Mouse (Mus musculus) cerebellum, adult 2 months (tissue): ENCODE measurements around the gene Spata13. TPM values are rescaled to one million over a fixed set of nuclear protein-coding genes. Genes with fewer than 3 reads are reported as not detected.

Source experiments
- DNase-seq, 2 experiments: peaks; one replicate each; pipeline ENCODE4 v3.0.0; 2021
- H3K27ac ChIP-seq: fragments of 200-500 bp; 2 replicates; pipeline ENCODE4 v1.5.1; 2012; ENCODE audit warnings: low read length, control low read depth, inconsistent platforms; ENCODE audit not compliant: insufficient read depth
- H3K27me3 ChIP-seq: fragments of 200-500 bp; 2 replicates; pipeline ENCODE4 v1.6.1; 2012; ENCODE audit warnings: inconsistent platforms, mild to moderate bottlenecking, low read length, moderate library complexity; ENCODE audit not compliant: control insufficient read depth, insufficient read depth
- H3K4me1 ChIP-seq: fragments of 200-500 bp; 2 replicates; pipeline ENCODE4 v1.6.1; 2011; ENCODE audit warnings: low read length; ENCODE audit not compliant: control insufficient read depth, insufficient read depth
- H3K4me3 ChIP-seq: fragments of 200-500 bp; replicated peaks from 2 replicates; pipeline ENCODE3; 2011; ENCODE audit warnings: mild to moderate bottlenecking, low read depth, low read length, control low read depth; ENCODE audit not compliant: insufficient read depth
- CTCF ChIP-seq: fragments of 200-500 bp; IDR thresholded peaks from 2 replicates; pipeline ENCODE4 v1.5.1; 2011; ENCODE audit warnings: low read depth, mild to moderate bottlenecking, control low read depth, low read length, moderate library complexity, borderline replicate concordance; ENCODE audit not compliant: insufficient read depth
- POLR2A ChIP-seq: fragments of 200-500 bp; IDR thresholded peaks from 2 replicates; pipeline ENCODE4 v1.6.1; 2011; ENCODE audit warnings: low read length, control low read depth, borderline replicate concordance; ENCODE audit not compliant: insufficient read depth
- WGBS: fragments of 180-500 bp; shearing (Covaris S2); methylation state at CpG from one replicate; pipeline ENCODE4 v1.1.7; 2018; 5-methylcytosine and 5-hydroxymethylcytosine counted together
- polyA plus RNA-seq: library from polyadenylated mRNA; depleted of rRNA; stranded (reverse); fragments of >200 nt; gene quantifications from 2 replicates; pipeline ENCODE4 v1.2.3, GENCODE M21; 2012

Gene Spata13
- polyA plus RNA-seq, 1 experiment: 5.7 TPM

DNA sequence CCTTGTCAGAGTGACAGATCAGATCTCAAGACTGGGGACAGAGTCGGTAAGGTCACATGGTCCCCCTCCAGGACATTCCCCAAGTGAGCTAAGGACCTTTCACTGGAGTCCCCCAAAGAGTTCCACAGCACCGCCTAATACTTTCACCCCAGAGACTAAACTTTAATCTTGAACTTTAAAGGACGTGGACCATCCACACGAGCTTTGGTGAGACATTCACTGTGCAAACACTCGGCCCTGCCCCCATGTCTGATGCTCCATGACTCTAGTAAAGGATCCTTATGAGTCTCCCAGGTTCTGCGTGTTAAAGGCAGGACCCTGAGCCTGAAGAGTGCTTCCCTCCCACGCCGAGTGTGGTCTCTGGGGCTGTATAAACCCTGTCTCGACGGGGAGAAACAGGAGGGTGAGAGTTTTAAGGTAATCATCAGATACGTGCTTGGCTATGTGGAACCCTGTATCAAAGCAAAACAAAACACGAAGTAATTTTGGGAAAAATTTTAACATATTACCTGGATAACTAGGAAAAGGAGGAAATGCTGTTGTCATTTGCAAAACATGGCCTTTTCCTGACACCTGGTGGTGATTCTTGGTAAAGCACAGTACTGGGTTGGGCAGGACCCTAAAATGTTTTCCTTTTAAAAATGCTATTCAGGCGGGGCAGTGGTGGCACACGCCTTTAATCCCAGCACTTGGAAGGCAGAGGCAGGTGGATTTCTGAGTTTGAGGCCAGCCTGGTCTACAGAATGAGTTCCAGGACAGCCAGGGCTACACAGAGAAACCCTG lies 60.6 kb downstream of the Spata13 start:
- peaks cover 18% of the 10 kb centered on the region; the same call in 1 of the 2 replicates for H3K4me1 ChIP-seq
- TF ChIP-seq POLR2A: no peak
- TF ChIP-seq CTCF: peak; percentile 54; the same call in 1 of the 2 replicates
- 69% methylated on average over 14 of the region's 14 CpGs for WGBS
- no peak overlapping the region for H3K4me3 ChIP-seq
- DNase-seq: peak; percentile 58 to 74
- H3K27ac ChIP-seq: no peak overlapping the region
- no peaks in the 10 kb centered on the region for H3K27me3 ChIP-seq

DNA sequence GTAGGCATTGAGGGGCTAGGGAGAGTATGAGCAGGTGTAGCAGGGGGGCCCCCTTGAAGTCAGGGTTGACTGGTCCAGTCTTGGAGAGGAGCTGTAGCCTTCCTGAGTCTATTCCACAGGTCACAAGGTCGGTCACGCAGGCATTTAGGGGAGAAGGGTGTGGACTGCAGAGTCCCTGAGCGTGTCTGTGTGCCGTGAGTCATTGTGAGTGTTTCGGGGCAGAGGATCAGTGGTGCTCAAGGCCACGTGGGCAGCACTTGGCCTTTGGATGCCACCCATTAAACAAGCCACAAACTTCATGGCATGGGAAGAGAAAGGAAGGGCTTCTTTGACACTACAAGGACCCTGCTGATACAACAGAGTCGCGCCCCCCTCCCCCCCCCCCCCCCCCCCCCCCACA lies 63.5 kb downstream of the Spata13 start:
- TF ChIP-seq CTCF: no peak
- no peak for TF ChIP-seq POLR2A
- no peak for DNase-seq
- Histone ChIP-seq H3K4me1 (peaks cover 31% of the 10 kb centered on the region), H3K27me3 (no peaks in the 10 kb centered on the region), H3K27ac (no peak overlapping the region), H3K4me3 (no peak overlapping the region)
- 62% methylated on average over 8 of the region's 8 CpGs for WGBS

DNA sequence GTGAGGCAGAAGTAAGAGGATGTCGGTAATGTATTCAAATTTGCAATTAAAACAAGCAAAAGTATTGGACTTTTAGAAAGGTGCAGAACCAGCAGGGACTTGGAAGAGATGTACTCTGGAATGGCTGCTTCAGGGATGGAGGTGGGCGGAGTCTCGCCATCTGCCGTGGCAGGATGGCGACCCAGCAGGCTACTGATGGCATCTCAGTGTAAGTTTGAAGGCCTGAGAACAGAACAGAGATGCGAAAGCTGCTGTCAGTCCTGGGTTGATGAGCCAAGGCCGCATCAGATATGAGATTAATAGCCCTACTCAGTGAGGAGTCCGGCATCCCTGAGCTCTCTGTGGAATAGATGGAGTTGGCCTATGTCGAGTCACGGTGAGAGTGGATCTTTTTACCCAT lies 65.2 kb downstream of the Spata13 start:
- 9% methylated on average over 10 of the region's 10 CpGs for WGBS
- DNase-seq: peak; percentile 87 to 92
- H3K27ac ChIP-seq: peak overlapping the region; percentile 87

DNA sequence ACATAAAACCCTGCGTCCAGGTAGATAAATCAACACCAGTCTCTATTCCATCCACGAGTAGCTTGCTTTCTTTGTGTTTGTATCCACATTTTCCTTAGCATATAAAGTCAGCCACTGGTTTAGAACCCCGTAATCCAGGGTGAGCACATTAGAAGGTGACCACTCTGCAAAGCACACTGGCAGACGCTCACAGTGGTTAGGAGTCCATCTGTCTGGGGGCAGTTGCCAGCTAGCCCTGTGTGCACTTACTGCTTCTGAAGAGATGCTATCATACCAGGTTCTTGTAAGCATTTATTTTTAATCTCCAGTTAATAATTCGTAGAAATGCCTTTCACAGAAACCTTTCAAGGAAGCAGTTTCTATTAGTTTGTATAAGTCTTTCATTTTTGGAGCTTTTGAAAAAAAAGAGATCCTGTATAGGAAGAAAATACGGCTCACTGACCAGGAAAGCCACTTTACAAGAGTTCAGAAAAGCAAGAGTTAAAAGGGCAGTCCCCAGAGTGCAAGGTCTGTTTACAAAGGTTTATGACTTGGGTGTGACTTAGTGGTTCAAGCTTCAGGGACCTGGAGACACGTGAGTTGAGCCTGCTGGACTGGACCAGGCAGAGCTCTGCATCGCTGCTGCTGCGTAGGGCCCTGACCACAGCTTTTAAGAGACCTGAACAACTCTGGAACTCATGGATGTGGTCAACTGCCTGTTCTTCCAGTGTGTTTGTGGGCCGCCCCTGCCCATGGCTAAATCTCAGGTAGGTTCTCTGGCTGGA lies 68.8 kb downstream of the Spata13 start:
- peak; percentile 33 to 52 for DNase-seq
- TF ChIP-seq POLR2A (no peak), CTCF (no peak)
- peaks cover 59% of the 10 kb centered on the region for H3K4me1 ChIP-seq
- H3K4me3 ChIP-seq: no peak overlapping the region
- no peaks in the 10 kb centered on the region for H3K27me3 ChIP-seq
- WGBS: 65% methylated on average over 10 of the region's 10 CpGs
- H3K27ac ChIP-seq: 0 out of 2 replicates have a peak overlapping the region, but pooled peaks have one; percentile 13

More for the DNA sequence above, 65.2 kb downstream of the Spata13 start:
- TF ChIP-seq POLR2A (peak; percentile 37; the same call in 1 of the 2 replicates), CTCF (no peak)
- Histone ChIP-seq H3K27me3 (no peaks in the 10 kb centered on the region), H3K4me3 (no peak overlapping the region), H3K4me1 (peaks cover 43% of the 10 kb centered on the region)

DNA sequence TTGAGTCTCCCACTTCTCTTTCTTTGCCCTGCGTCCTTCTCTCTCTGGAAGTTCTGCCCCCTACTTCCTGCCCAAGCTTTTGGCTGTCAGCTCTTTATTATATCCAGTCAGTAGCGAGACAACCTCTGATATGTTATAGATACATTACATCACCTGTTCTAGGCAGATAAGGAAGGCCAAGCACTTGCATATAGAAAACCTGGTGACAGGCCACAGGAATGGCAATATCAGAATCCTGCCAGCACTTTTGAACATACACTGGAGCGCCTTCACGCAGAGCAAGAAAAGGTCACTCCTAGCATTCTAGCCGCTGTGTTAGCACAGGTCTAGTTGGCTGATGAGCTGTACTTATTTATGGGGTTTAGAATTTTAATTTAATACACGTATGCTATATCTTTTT lies 70.7 kb downstream of the Spata13 start:
- Histone ChIP-seq H3K27me3 (no peaks in the 10 kb centered on the region), H3K27ac (peak overlapping the region; percentile 71), H3K4me3 (no peak overlapping the region), H3K4me1 (peaks cover 45% of the 10 kb centered on the region)
- WGBS: 29% methylated on average over 6 of the region's 6 CpGs
- peak in 1 of 2 experiments; percentile 46 for DNase-seq
- TF ChIP-seq CTCF (no peak), POLR2A (no peak)

DNA sequence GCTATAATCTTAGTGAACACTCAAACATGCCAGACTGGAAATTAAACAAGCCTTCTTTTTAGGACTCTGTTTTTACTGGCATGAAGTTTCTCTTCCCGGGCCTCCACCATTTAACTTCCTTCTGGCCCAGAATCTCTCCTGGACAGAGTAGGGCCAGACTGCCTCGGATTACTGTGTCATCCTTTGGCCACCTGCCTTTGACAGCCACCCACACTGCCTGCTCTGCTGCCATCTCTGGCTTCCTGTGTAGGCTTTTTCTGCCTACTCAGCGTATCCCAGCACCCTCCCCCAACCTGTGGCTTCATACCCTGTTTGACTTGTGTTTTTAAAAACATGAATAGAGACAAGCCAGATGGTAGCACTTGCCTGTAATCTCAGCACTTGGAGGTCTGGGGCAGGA lies 71.2 kb downstream of the Spata13 start:
- 2% methylated on average over 3 of the region's 3 CpGs for WGBS

DNA sequence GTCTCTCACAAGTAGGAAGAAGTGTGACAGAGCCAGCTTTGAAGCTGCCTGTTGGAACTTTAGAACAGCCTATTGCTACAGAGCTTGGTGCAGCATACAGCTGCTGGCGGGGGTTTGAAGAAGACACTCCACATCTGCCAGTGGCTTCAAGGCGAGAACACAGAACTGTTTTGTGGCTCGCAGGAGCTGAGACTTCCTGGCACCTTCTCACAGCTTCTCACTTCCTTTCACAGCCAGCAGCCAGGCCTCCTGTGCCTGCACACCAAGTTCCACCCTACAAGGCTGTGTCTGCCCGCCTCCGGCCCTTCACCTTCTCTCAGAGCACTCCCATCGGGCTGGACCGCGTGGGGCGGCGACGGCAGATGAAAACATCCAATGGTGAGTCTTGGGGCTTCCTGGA lies 75.4 kb downstream of the Spata13 start:
- 84% methylated on average over 11 of the region's 11 CpGs for WGBS
- Histone ChIP-seq H3K27me3 (no peaks in the 10 kb centered on the region), H3K27ac (no peak overlapping the region), H3K4me1 (peaks cover 19% of the 10 kb centered on the region), H3K4me3 (no peak overlapping the region)
- no peak for DNase-seq
- TF ChIP-seq CTCF: no peak
- no peak for TF ChIP-seq POLR2A

More for the DNA sequence above, 71.2 kb downstream of the Spata13 start:
- Histone ChIP-seq H3K4me3 (no peak overlapping the region), H3K4me1 (peaks cover 40% of the 10 kb centered on the region), H3K27me3 (no peaks in the 10 kb centered on the region), H3K27ac (peak overlapping the region; percentile 53)
- peak; percentile 82 to 94 for DNase-seq
- TF ChIP-seq CTCF (no peak), POLR2A (no peak)

DNA sequence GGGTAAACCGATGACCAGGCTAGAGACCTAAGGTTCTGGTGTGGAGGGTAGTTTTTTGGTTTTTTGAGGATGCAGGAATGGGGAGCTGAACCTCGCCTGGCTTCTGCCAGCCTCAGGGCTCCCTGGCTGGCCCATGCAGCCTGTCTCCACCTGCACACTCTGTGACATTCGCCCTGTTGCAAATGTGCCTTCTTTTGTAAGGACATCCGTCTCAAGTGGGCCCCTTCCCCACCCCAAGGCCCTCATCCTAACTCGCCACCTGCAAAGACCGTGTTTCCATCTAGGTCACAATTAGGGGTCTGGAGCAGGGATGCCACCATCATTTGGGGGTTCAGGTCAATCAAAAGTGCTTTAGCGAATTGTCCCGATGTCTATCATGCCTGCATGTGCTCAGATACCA lies 75.9 kb downstream of the Spata13 start:
- no peak overlapping the region for H3K27ac ChIP-seq

More for the DNA sequence above, 75.9 kb downstream of the Spata13 start:
- no peak for TF ChIP-seq POLR2A
- TF ChIP-seq CTCF: no peak
- H3K4me3 ChIP-seq: no peak overlapping the region
- H3K4me1 ChIP-seq: peaks cover 17% of the 10 kb centered on the region
- no peaks in the 10 kb centered on the region for H3K27me3 ChIP-seq
- WGBS: 95% methylated on average over 8 of the region's 8 CpGs
- no peak for DNase-seq
